Mouse (Mus musculus): Measurements from ENCODE around the gene LTO1.
"Not testable (repeated sequence)": the region's sequence is repeated elsewhere in the genome, so short reads cannot be mapped to it uniquely, and the experiment has no call there.

The LTO1 gene

GRCm38 (mm10) chr7:144914948-144915750 is at the start of gene LTO1:
Gene LTO1 (plus strand): TSS chr7:144915100.
- DNase-seq = peak; percentile 92 to 95

GRCm38 (mm10) chr7:144867161-144867560 is 47.7 kb upstream of the LTO1 start:
- DNase-seq = no peak

- no peak for DNase-seq
Observed at GRCm38 (mm10) chr7:144867602-144868001, 47.3 kb upstream of the LTO1 start.

GRCm38 (mm10) chr7:144872420-144872819 is 42.5 kb upstream of the LTO1 start:
- DNase-seq = no peak

- DNase-seq = no peak
Observed at GRCm38 (mm10) chr7:144873160-144873559, 41.7 kb upstream of the LTO1 start.

- DNase-seq = no peak
Observed at GRCm38 (mm10) chr7:144874226-144874625, 40.7 kb upstream of the LTO1 start.

- DNase-seq = no peak
Observed at GRCm38 (mm10) chr7:144878401-144878800, 36.5 kb upstream of the LTO1 start.

GRCm38 (mm10) chr7:144883106-144883505 is 31.8 kb upstream of the LTO1 start:
- peak in 1 of 2 experiments; percentile 27 for DNase-seq

- DNase-seq = no peak
Observed at GRCm38 (mm10) chr7:144887672-144888071, 27.2 kb upstream of the LTO1 start.

- no peak for DNase-seq
Observed at GRCm38 (mm10) chr7:144888564-144889299, 26.2 kb upstream of the LTO1 start.

GRCm38 (mm10) chr7:144890661-144891060 is 24.2 kb upstream of the LTO1 start:
- DNase-seq = not testable (repeated sequence)

GRCm38 (mm10) chr7:144891863-144892262 is 23.0 kb upstream of the LTO1 start:
- no peak for DNase-seq

- no peak for DNase-seq
Observed at GRCm38 (mm10) chr7:144892322-144892721, 22.6 kb upstream of the LTO1 start.

- DNase-seq = peak in 1 of 2 experiments; percentile 71
Observed at GRCm38 (mm10) chr7:144894191-144894590, 20.7 kb upstream of the LTO1 start.

- no peak for DNase-seq
Observed at GRCm38 (mm10) chr7:144894706-144895105, 20.2 kb upstream of the LTO1 start.

GRCm38 (mm10) chr7:144895305-144896111 is 19.4 kb upstream of the LTO1 start:
- DNase-seq = peak; percentile 77 to 80

- DNase-seq = no peak
Observed at GRCm38 (mm10) chr7:144896294-144897218, 18.3 kb upstream of the LTO1 start, which contains the start of gene Fgf15. Gene Fgf15 (plus strand): TSS chr7:144896531.

GRCm38 (mm10) chr7:144898506-144898905 is 16.4 kb upstream of the LTO1 start:
- DNase-seq = no peak

GRCm38 (mm10) chr7:144905514-144905913 is 9.4 kb upstream of the LTO1 start:
- DNase-seq = not testable (repeated sequence)

- peak; percentile 55 to 67 for DNase-seq
Observed at GRCm38 (mm10) chr7:144906708-144907397, 8.0 kb upstream of the LTO1 start.

GRCm38 (mm10) chr7:144907793-144908192 is 7.1 kb upstream of the LTO1 start:
- DNase-seq = no peak
